Mouse (Mus musculus) liver, embryonic 14.5 days (tissue): ENCODE results near the gene Med24. TPM values are rescaled to one million over a fixed set of nuclear protein-coding genes. Genes with fewer than 3 reads are reported as not detected.

ENCODE experiments used
- ATAC-seq: fragments of 200-750 bp; cut with Nextera tagmentation; 2 replicates; pipeline ENCODE4 v1.8.0; 2017; ENCODE audit warnings: moderate number of reproducible peaks, mild to moderate bottlenecking, moderate library complexity; ENCODE audit not compliant: insufficient read depth
- DNase-seq, 3 experiments: peaks; one replicate each; pipeline ENCODE4 v3.0.0-alpha.2; 2012 to 2013; ENCODE audit warnings: low read depth in 3 of 3, low spot score in 3 of 3
- H3K27ac ChIP-seq: fragments of 300-500 bp; sonication (generic); 2 replicates; pipeline ENCODE4 v1.5.1; 2014; ENCODE audit warnings: moderate library complexity, mild to moderate bottlenecking, control low read depth, inconsistent platforms
- H3K27me3 ChIP-seq: fragments of 300-500 bp; sonication (generic); 2 replicates; pipeline ENCODE4 v1.6.1; 2014; ENCODE audit warnings: mild to moderate bottlenecking, low read length, moderate library complexity; ENCODE audit not compliant: control insufficient read depth, insufficient read depth
- H3K36me3 ChIP-seq: fragments of 300-500 bp; sonication (generic); replicated peaks from 2 replicates; pipeline ENCODE4 v1.6.1; 2014; ENCODE audit warnings: low read depth; ENCODE audit not compliant: control insufficient read depth, insufficient read depth
- H3K4me1 ChIP-seq, 2 experiments: fragments of 200-500 bp in 1 of 2; fragments of 300-500 bp in 1 of 2; sonication (generic) in 1 of 2; replicated peaks; 2 replicates each; pipeline ENCODE4 v1.6.1; 2012 to 2014; ENCODE audit warnings: antibody characterized with exemption in 1 of 2, inconsistent platforms in 1 of 2, low read length in 1 of 2; ENCODE audit not compliant: control insufficient read depth in 2 of 2, insufficient read depth in 2 of 2
- H3K4me2 ChIP-seq: fragments of 300-500 bp; sonication (generic); 2 replicates; pipeline ENCODE4 v1.6.1; 2014; ENCODE audit warnings: low read depth, mild to moderate bottlenecking, control low read depth, moderate library complexity
- H3K4me3 ChIP-seq, 2 experiments: fragments of 200-500 bp in 1 of 2; fragments of 300-500 bp in 1 of 2; sonication (generic) in 1 of 2; 2 replicates each; pipeline ENCODE4 v1.5.1; 2012 to 2014; ENCODE audit warnings: low read depth in 2 of 2, low read length in 2 of 2, mild to moderate bottlenecking in 2 of 2, control low read depth in 1 of 2, inconsistent platforms in 1 of 2, moderate library complexity in 1 of 2; ENCODE audit not compliant: insufficient read depth in 1 of 2
- H3K9ac ChIP-seq: fragments of 300-500 bp; sonication (generic); replicated peaks from 2 replicates; pipeline ENCODE4 v1.6.1; 2014; ENCODE audit warnings: mild to moderate bottlenecking, control low read depth, moderate library complexity
- H3K9me3 ChIP-seq: fragments of 300-500 bp; sonication (generic); 2 replicates; pipeline ENCODE4 v1.6.1; 2016; ENCODE audit warnings: low read length, mixed read lengths; ENCODE audit not compliant: control insufficient read depth
- CTCF ChIP-seq: IDR thresholded peaks from 2 replicates; pipeline ENCODE4 v1.5.1; 2016; ENCODE audit warnings: antibody characterized with exemption, low read depth, control low read depth
- EP300 ChIP-seq: IDR thresholded peaks from 2 replicates; pipeline ENCODE4 v1.6.1; 2016; ENCODE audit warnings: antibody characterized with exemption, low read depth
- WGBS: fragments of 180-500 bp; shearing (Covaris S2); extraction: QIAGEN DNeasy Blood & Tissue Kit; methylation state at CpG from one replicate; pipeline ENCODE4 v1.1.7; 2014; ENCODE audit not compliant: insufficient replicate concordance; 5-methylcytosine and 5-hydroxymethylcytosine counted together
- polyA plus RNA-seq, 2 experiments: library from polyadenylated mRNA; depleted of rRNA in 1 of 2; stranded (reverse) in 1 of 2; unstranded in 1 of 2; fragments of >200 nt; fragmentation: Nextera tagmentation in 1 of 2; extraction: Ambion mirVana in 1 of 2; gene quantifications; 2 replicates each; pipeline versions ENCODE4 v1.2.1 to v1.2.3; 2012 to 2014

Gene Med24
- polyA plus RNA-seq, 2 experiments, result 21.3 to 25.0 TPM

GRCm38 (mm10) chr11:98693746-98694145 is 35.5 kb downstream of the Med24 start:
- H3K36me3 ChIP-seq, result peaks cover 51% of the 10 kb centered on the region
- H3K4me1 ChIP-seq, result no peaks in the 10 kb centered on the region
- no peak for DNase-seq
- no peak overlapping the region for H3K9ac ChIP-seq
- no peak overlapping the region for H3K4me2 ChIP-seq
- H3K4me3 ChIP-seq, result no peak overlapping the region
- ATAC-seq, result no peak
- TF ChIP-seq EP300 (no peak), CTCF (no peak)
- H3K27me3 ChIP-seq, result no peaks in the 10 kb centered on the region
- H3K27ac ChIP-seq, result no peak overlapping the region
- H3K9me3 ChIP-seq, result no peaks in the 10 kb centered on the region
- 86% methylated on average over 9 of the region's 9 CpGs for WGBS

GRCm38 (mm10) chr11:98693201-98693600 is 36.0 kb downstream of the Med24 start:
- DNase-seq (no peak), ATAC-seq (no peak)
- TF ChIP-seq CTCF (no peak), EP300 (no peak)
- Histone ChIP-seq H3K9ac (no peak overlapping the region), H3K9me3 (no peaks in the 10 kb centered on the region), H3K36me3 (peaks cover 55% of the 10 kb centered on the region), H3K27ac (no peak overlapping the region), H3K4me3 (no peak overlapping the region), H3K4me1 (no peaks in the 10 kb centered on the region), H3K27me3 (no peaks in the 10 kb centered on the region), H3K4me2 (no peak overlapping the region)
- 58% methylated on average over 13 of the region's 13 CpGs for WGBS

- no peak for ATAC-seq
- Histone ChIP-seq H3K36me3 (peaks cover 61% of the 10 kb centered on the region), H3K4me1 (peaks cover 2 to 7% of the 10 kb centered on the region in 2 experiments; a peak in 2 of 4 replicates), H3K9ac (no peak overlapping the region), H3K27me3 (no peaks in the 10 kb centered on the region), H3K27ac (no peak overlapping the region), H3K4me3 (no peak overlapping the region), H3K9me3 (no peaks in the 10 kb centered on the region), H3K4me2 (no peak overlapping the region)
- no peak for TF ChIP-seq CTCF
- TF ChIP-seq EP300, result no peak
- DNase-seq, result no peak
- 69% methylated on average over 8 of the region's 8 CpGs for WGBS
Observed at GRCm38 (mm10) chr11:98688009-98688408, 41.2 kb downstream of the Med24 start.

- no peak overlapping the region for H3K4me2 ChIP-seq
- no peak overlapping the region for H3K27ac ChIP-seq
- no peaks in the 10 kb centered on the region for H3K9me3 ChIP-seq
- peaks cover 2 to 7% of the 10 kb centered on the region in 2 experiments; a peak in 3 of 4 replicates for H3K4me1 ChIP-seq
- peaks cover 61% of the 10 kb centered on the region for H3K36me3 ChIP-seq
- 80% methylated on average over 4 of the region's 4 CpGs for WGBS
- no peak for ATAC-seq
- no peak for TF ChIP-seq EP300
- no peak for TF ChIP-seq CTCF
- no peak for DNase-seq
- no peaks in the 10 kb centered on the region for H3K27me3 ChIP-seq
- H3K4me3 ChIP-seq, result no peak overlapping the region
- H3K9ac ChIP-seq, result no peak overlapping the region
Observed at GRCm38 (mm10) chr11:98686976-98687375, 42.3 kb downstream of the Med24 start.

- ATAC-seq, result no peak
Observed at GRCm38 (mm10) chr11:98685642-98686041, 43.6 kb downstream of the Med24 start.

More at GRCm38 (mm10) chr11:98685642-98686041, 43.6 kb downstream of the Med24 start:
- peaks cover 6 to 10% of the 10 kb centered on the region in 2 experiments; a peak in 3 of 4 replicates for H3K4me1 ChIP-seq
- TF ChIP-seq EP300 (no peak), CTCF (no peak)
- H3K27me3 ChIP-seq, result no peaks in the 10 kb centered on the region
- 86% methylated on average over 9 of the region's 9 CpGs for WGBS
- no peak overlapping the region for H3K4me3 ChIP-seq
- H3K27ac ChIP-seq, result no peak overlapping the region
- H3K4me2 ChIP-seq, result no peak overlapping the region
- no peak for DNase-seq
- H3K9ac ChIP-seq, result no peak overlapping the region
- H3K36me3 ChIP-seq, result peaks cover 49% of the 10 kb centered on the region
- H3K9me3 ChIP-seq, result no peaks in the 10 kb centered on the region
